Mouse (Mus musculus) stomach, embryonic 15.5 days (tissue): ENCODE measurements around the gene Ptpn14. TPM values are rescaled to one million over a fixed set of nuclear protein-coding genes. Genes with fewer than 3 reads are reported as not detected.

Source experiments
- ATAC-seq: fragments of 200-750 bp; cut with Nextera tagmentation; 2 replicates; pipeline ENCODE4 v1.8.0; 2017; ENCODE audit warnings: low read depth, moderate number of reproducible peaks, moderate TSS enrichment; ENCODE audit not compliant: insufficient read depth, low FRiP score
- H3K27ac ChIP-seq: fragments of 300-500 bp; sonication (generic); 2 replicates; pipeline ENCODE4 v1.5.1; 2015; ENCODE audit warnings: mild to moderate bottlenecking, inconsistent platforms
- H3K27me3 ChIP-seq: fragments of 300-500 bp; sonication (generic); replicated peaks from 2 replicates; pipeline ENCODE4 v1.6.1; 2015; ENCODE audit warnings: inconsistent platforms
- H3K36me3 ChIP-seq: fragments of 300-500 bp; sonication (generic); 2 replicates; pipeline ENCODE4 v1.6.1; 2015; ENCODE audit warnings: inconsistent platforms
- H3K4me1 ChIP-seq: fragments of 300-500 bp; sonication (generic); 2 replicates; pipeline ENCODE4 v1.6.1; 2015; ENCODE audit warnings: inconsistent platforms
- H3K4me2 ChIP-seq: fragments of 300-500 bp; sonication (generic); 2 replicates; pipeline ENCODE4 v1.6.1; 2015; ENCODE audit warnings: mild to moderate bottlenecking, inconsistent platforms
- H3K4me3 ChIP-seq: fragments of 300-500 bp; sonication (generic); replicated peaks from 2 replicates; pipeline ENCODE4 v1.5.1; 2015; ENCODE audit warnings: inconsistent platforms
- H3K9ac ChIP-seq: fragments of 300-500 bp; sonication (generic); 2 replicates; pipeline ENCODE4 v1.6.1; 2015; ENCODE audit warnings: inconsistent platforms
- H3K9me3 ChIP-seq: fragments of 300-500 bp; sonication (generic); 2 replicates; pipeline ENCODE4 v1.6.1; 2016; ENCODE audit warnings: inconsistent platforms
- WGBS: fragments of 180-500 bp; shearing (Covaris S2); methylation state at CpG from one replicate; pipeline ENCODE4 v1.1.7; 2015; 5-methylcytosine and 5-hydroxymethylcytosine counted together
- polyA plus RNA-seq: library from polyadenylated mRNA; unstranded; fragments of >200 nt; fragmentation: Nextera tagmentation; extraction: Ambion mirVana; gene quantifications from 2 replicates; pipeline ENCODE4 v1.2.1, GENCODE M21; 2015

Gene Ptpn14
- polyA plus RNA-seq, 1 experiment from 2014 or later = 7.6 TPM

DNA sequence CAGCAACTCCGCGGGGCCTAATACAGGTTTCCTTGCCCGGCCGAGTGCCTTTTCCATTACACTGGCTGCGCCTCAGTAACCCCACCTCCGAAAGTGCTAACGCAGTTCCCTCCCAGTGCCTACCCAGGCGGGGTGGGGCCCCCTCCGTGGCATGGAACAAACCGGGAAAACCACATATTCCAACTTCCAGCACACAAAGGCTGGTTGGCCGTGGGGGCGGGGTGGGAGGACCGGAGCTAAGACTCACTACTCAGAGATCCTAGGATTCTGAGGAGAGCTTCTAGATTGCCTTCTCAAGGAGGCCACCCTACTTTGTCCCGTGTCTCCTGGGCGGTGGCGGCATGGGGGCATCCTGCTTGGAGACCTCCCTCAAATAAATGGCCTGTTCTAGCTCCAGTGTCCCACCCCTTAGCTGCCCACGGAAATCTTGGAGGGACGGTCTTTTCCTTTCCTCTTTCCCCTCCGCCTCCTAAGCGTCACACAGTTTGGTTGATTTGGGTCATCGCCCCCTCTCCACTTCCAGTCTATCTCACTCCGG lies 653 bp upstream of the Ptpn14 start:
- peak; percentile 74 for ATAC-seq
- H3K4me1 ChIP-seq = peaks cover 14% of the 10 kb centered on the region; the same call in 1 of the 2 replicates
- H3K36me3 ChIP-seq = no peaks in the 10 kb centered on the region
- H3K4me2 ChIP-seq = peak overlapping the region; percentile 74
- 4% methylated on average over 22 of the region's 22 CpGs for WGBS
- H3K9ac ChIP-seq = peak overlapping the region; percentile 35
- peak overlapping the region; percentile 98 for H3K27ac ChIP-seq
- no peaks in the 10 kb centered on the region for H3K9me3 ChIP-seq
- no peaks in the 10 kb centered on the region for H3K27me3 ChIP-seq
- peak overlapping the region; percentile 88 for H3K4me3 ChIP-seq

DNA sequence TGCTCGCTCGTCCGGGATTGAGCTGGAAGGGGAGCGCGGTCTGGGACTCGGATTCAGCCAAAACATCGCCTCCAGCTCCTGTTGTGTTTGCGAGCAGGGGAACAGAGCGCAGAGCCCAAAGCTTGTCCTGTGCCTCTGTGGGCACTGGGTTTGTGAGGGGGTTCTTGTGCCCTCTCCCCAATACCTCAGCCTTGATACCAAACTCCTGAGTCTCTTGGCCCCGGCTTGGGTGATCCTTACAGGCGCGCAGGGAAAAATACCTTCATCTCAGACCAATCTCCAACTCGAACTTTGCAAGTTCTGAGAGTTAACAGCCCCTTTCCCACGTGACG lies 682 bp downstream of the Ptpn14 start:
- Histone ChIP-seq H3K36me3 (no peaks in the 10 kb centered on the region), H3K4me2 (peak overlapping the region; percentile 74), H3K4me1 (peaks cover 18% of the 10 kb centered on the region; the same call in 1 of the 2 replicates), H3K27ac (peak overlapping the region; percentile 98), H3K9ac (peak overlapping the region; percentile 85), H3K27me3 (no peaks in the 10 kb centered on the region), H3K9me3 (no peaks in the 10 kb centered on the region), H3K4me3 (peak overlapping the region; percentile 88)
- no peak for ATAC-seq
- WGBS = 2% methylated on average over 15 of the region's 15 CpGs

DNA sequence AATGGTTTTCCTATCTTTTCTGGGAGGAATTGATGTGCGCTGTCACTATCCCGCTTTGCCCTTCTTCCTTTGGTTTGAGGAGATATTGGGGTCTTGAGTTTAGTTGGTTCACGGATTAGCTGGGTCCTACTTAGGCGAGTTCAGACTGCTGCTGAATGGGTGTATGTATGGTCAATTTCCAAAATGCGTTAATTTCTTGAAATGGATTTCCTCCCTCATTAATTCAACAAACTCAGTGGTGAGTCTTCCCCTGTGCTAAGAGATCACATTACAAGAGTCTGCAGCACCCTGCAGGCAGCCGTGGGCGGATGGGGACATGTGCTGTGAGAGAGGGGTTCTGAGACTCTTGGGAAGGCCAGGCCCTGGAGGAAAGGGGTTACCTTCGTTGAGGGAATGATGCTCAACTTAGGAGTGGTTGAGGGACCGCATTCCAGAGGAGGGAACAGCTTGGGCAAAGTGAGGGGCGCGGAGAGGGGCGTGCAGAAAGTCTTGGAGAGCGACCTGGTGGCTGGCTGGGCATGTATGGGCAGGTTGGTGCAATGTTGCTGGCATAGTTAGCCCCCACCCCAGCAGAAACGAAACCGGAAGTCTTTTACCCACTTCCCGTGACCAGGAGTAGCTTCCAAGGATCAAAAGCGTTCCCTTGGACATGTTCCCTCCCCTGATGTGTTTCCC lies 1.2 kb downstream of the Ptpn14 start:
- peak overlapping the region; percentile 74 for H3K4me2 ChIP-seq
- H3K27me3 ChIP-seq = no peaks in the 10 kb centered on the region
- 8% methylated on average over 17 of the region's 17 CpGs for WGBS
- H3K4me3 ChIP-seq = peak overlapping the region; percentile 88
- H3K27ac ChIP-seq = peak overlapping the region; percentile 98; the same call in 1 of the 2 replicates
- peak overlapping the region; percentile 85; the same call in 1 of the 2 replicates for H3K9ac ChIP-seq
- H3K36me3 ChIP-seq = no peaks in the 10 kb centered on the region
- ATAC-seq = no peak
- no peaks in the 10 kb centered on the region for H3K9me3 ChIP-seq
- H3K4me1 ChIP-seq = peaks cover 18% of the 10 kb centered on the region; the same call in 1 of the 2 replicates

DNA sequence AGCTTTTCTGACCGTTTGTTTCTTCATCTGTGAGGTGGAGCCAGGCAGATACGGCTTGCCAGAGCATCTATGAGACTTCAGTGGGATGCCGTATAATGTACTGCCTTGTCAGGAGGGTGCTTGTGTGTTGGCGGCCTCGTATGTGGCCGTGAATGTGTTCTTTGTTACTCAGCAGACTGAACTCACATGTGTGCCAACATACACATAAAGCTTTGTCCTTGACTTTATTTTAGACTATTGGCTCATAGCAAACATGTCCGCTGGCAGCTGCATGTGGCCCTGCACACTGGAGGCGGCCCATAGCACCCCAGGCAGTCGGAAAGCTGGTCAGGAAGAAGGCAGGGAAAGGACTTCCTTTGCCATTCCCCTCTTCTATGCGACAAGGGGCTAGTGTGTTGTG lies 3.6 kb downstream of the Ptpn14 start:
- Histone ChIP-seq H3K4me1 (peaks cover 18% of the 10 kb centered on the region; the same call in 1 of the 2 replicates), H3K27me3 (no peaks in the 10 kb centered on the region), H3K27ac (peak overlapping the region; percentile 42; the same call in 1 of the 2 replicates), H3K4me2 (no peak overlapping the region), H3K9ac (no peak overlapping the region), H3K36me3 (no peaks in the 10 kb centered on the region), H3K9me3 (no peaks in the 10 kb centered on the region), H3K4me3 (no peak overlapping the region)
- whole genome bisulfite sequencing = 64% methylated on average over 10 of the region's 10 CpGs
- ATAC-seq = no peak

- Histone ChIP-seq H3K4me2 (no peak overlapping the region), H3K4me1 (peaks cover 18% of the 10 kb centered on the region; the same call in 1 of the 2 replicates), H3K9ac (no peak overlapping the region), H3K27ac (peak overlapping the region; percentile 42; the same call in 1 of the 2 replicates), H3K4me3 (no peak overlapping the region), H3K9me3 (no peaks in the 10 kb centered on the region), H3K27me3 (no peaks in the 10 kb centered on the region), H3K36me3 (no peaks in the 10 kb centered on the region)
- 47% methylated on average over 8 of the region's 8 CpGs for WGBS
- ATAC-seq = no peak
These were observed 4.1 kb downstream of the Ptpn14 start for GRCm38 (mm10) chr1:189732156-189732555.

DNA sequence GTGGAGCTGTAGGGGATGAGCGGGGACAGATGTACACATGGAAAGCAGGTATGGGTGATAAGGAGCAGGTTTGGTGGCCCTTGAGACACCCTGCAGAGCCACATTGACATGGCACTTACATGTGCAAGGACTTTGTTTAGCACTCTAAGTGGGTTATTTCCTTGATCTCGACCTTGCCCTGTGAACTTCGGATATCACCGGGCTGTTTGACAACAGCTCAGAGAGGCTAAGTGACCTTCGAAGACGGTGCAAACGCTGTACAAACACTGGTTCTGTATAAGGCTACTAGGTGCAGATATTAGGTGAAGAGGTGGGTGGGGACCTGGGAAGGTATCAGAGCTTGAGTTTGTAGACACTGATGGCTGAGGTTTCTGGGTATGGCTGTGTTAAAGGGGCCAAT lies 12.0 kb downstream of the Ptpn14 start:
- H3K27me3 ChIP-seq = no peaks in the 10 kb centered on the region
- 60% methylated on average over 7 of the region's 7 CpGs for WGBS
- H3K9ac ChIP-seq = no peak overlapping the region
- H3K4me3 ChIP-seq = no peak overlapping the region
- no peak overlapping the region for H3K27ac ChIP-seq
- no peak overlapping the region for H3K4me2 ChIP-seq
- H3K4me1 ChIP-seq = 0 out of 2 replicates have a peak, but pooled peaks cover 3% of the 10 kb centered on the region
- H3K9me3 ChIP-seq = no peaks in the 10 kb centered on the region
- H3K36me3 ChIP-seq = no peaks in the 10 kb centered on the region
- no peak; the same call in 1 of the 2 replicates for ATAC-seq

DNA sequence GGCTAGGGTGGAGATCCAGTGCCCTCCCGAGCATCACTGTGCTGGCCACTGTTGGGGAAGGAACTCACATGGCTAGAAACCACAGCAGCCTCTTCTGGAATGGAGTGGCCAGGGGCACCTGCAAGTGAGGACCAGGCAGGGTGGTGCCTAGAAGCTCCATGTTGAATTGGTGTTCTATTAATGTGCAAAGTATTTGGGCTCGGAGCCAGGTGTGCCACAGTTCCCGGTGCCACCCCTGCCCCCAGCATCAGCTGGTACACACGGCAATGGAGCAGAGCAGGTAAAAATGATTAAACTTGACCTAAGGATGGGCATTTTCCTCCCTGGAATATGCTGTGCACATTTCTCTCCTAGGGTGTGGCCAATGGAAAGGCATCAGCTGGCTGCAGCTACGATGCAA lies 14.0 kb downstream of the Ptpn14 start:
- H3K4me3 ChIP-seq = no peak overlapping the region
- ATAC-seq = no peak
- 0 out of 2 replicates have a peak, but pooled peaks cover 3% of the 10 kb centered on the region for H3K4me1 ChIP-seq
- no peaks in the 10 kb centered on the region for H3K27me3 ChIP-seq
- H3K36me3 ChIP-seq = no peaks in the 10 kb centered on the region
- WGBS = 84% methylated on average over 5 of the region's 5 CpGs
- H3K9ac ChIP-seq = no peak overlapping the region
- no peak overlapping the region for H3K4me2 ChIP-seq
- no peaks in the 10 kb centered on the region for H3K9me3 ChIP-seq
- no peak overlapping the region for H3K27ac ChIP-seq

- no peaks in the 10 kb centered on the region for H3K36me3 ChIP-seq
- H3K27ac ChIP-seq = no peak overlapping the region
- H3K4me3 ChIP-seq = no peak overlapping the region
- 86% methylated on average over 5 of the region's 5 CpGs for WGBS
- H3K9me3 ChIP-seq = no peaks in the 10 kb centered on the region
- no peak overlapping the region for H3K9ac ChIP-seq
- 0 out of 2 replicates have a peak, but pooled peaks cover 3% of the 10 kb centered on the region for H3K4me1 ChIP-seq
- no peak overlapping the region for H3K4me2 ChIP-seq
- no peaks in the 10 kb centered on the region for H3K27me3 ChIP-seq
- ATAC-seq = no peak
These were observed 15.1 kb downstream of the Ptpn14 start for GRCm38 (mm10) chr1:189743136-189743535.

DNA sequence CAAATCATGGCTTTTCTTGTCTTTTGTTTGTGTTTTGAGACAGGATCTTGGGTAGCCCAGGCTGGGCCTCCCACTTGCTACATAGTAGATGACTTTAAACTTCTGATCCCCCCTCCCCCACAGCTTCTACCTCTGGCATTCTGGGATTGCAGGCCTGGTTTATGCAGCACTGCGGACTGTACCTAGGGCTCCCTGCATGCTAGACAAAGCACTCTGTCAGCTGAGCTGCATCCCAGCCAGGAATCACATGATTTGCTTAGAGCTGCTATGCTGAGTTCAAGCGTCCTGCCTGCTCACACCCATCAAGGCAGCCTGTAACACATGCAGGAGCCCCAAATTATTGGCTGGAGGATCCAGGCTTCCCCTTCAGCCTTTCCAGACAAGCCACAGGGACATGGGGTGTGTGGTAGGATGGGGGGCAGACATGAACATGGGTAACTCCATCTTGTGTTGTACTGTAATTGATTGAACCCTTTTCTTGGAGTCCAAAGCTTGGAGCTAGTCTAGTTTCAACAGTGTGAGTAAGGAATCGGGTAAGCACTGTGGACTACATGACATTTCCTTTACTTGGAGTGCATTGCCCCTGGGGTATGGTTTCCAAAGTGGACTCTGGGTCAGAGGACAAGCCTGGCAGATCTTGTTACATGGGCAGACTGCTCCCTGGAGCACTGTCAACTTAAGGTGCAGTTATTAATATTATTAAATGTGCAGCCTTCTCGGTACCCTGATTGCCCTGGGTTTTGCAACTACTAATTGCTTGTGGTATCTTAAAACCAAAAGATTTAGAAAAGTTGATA lies 17.0 kb downstream of the Ptpn14 start:
- H3K4me1 ChIP-seq = peaks cover 6% of the 10 kb centered on the region; the same call in 1 of the 2 replicates
- H3K9ac ChIP-seq = no peak overlapping the region
- H3K4me2 ChIP-seq = no peak overlapping the region
- H3K27ac ChIP-seq = no peak overlapping the region
- H3K4me3 ChIP-seq = no peak overlapping the region
- no peaks in the 10 kb centered on the region for H3K9me3 ChIP-seq
- H3K36me3 ChIP-seq = no peaks in the 10 kb centered on the region
- ATAC-seq = no peak
- 57% methylated on average over 4 of the region's 4 CpGs for WGBS
- no peaks in the 10 kb centered on the region for H3K27me3 ChIP-seq

DNA sequence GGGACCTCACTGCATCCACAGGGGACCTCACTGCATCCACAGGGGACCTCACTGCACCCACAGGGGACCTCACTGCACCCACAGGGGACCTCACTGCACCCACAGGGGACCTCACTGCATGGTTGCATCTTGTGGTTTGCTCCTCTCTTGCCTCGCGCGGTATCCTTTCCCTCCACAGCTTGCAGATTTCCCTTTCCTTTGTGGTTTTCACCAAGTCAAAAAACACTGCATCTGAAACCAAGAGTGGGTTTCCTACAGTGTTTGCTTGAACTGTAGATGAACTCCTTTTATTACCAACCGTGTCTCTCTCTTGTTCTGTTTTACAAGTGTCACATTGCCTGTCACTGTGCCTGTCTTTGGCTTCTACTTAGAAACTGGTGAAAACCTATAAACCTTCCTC lies 18.5 kb downstream of the Ptpn14 start:
- 71% methylated on average over 4 of the region's 4 CpGs for WGBS
- Histone ChIP-seq H3K4me2 (no peak overlapping the region), H3K4me1 (peaks cover 7% of the 10 kb centered on the region; the same call in 1 of the 2 replicates), H3K27me3 (no peaks in the 10 kb centered on the region), H3K36me3 (no peaks in the 10 kb centered on the region), H3K27ac (no peak overlapping the region), H3K9ac (no peak overlapping the region), H3K4me3 (no peak overlapping the region), H3K9me3 (no peaks in the 10 kb centered on the region)
- ATAC-seq = no peak

- no peak for ATAC-seq
- Histone ChIP-seq H3K9ac (no peak overlapping the region), H3K36me3 (no peaks in the 10 kb centered on the region), H3K4me2 (no peak overlapping the region), H3K27me3 (no peaks in the 10 kb centered on the region), H3K4me3 (no peak overlapping the region), H3K4me1 (peaks cover 8% of the 10 kb centered on the region; the same call in 1 of the 2 replicates), H3K27ac (peak overlapping the region; percentile 44; the same call in 1 of the 2 replicates), H3K9me3 (no peaks in the 10 kb centered on the region)
- 86% methylated on average over 4 of the region's 4 CpGs for WGBS
These were observed 21.7 kb downstream of the Ptpn14 start for GRCm38 (mm10) chr1:189749789-189750188.

DNA sequence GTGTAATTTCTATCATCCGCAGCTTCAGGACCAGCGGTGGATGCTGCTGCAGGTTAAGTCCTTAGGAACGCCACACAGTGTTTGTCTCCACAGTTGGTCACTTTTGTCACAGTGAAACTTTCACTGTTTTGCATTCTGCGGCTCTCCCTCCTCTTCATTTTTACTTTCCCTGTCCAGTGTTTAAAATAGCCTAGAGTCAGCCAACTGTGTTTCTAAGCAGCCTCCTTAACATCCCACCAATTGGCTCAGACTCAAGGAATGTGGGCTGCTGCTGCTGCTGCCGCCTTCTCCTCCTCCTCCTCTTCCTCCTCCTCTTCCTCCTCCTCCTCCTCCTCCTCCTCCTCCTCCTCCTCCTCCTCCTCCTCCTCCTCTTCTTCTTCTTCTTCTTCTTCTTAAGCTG lies 22.2 kb downstream of the Ptpn14 start:
- H3K9ac ChIP-seq = no peak overlapping the region
- H3K36me3 ChIP-seq = no peaks in the 10 kb centered on the region
- no peak overlapping the region for H3K4me3 ChIP-seq
- 67% methylated on average over 5 of the region's 5 CpGs for WGBS
- no peak for ATAC-seq
- H3K9me3 ChIP-seq = no peaks in the 10 kb centered on the region
- H3K27ac ChIP-seq = peak overlapping the region; percentile 44; the same call in 1 of the 2 replicates
- H3K4me1 ChIP-seq = peaks cover 13% of the 10 kb centered on the region; the same call in 1 of the 2 replicates
- H3K27me3 ChIP-seq = no peaks in the 10 kb centered on the region
- no peak overlapping the region for H3K4me2 ChIP-seq
